Mouse (Mus musculus): Measurements from ENCODE around the gene Rasgef1b.

Rasgef1b gene

DNA sequence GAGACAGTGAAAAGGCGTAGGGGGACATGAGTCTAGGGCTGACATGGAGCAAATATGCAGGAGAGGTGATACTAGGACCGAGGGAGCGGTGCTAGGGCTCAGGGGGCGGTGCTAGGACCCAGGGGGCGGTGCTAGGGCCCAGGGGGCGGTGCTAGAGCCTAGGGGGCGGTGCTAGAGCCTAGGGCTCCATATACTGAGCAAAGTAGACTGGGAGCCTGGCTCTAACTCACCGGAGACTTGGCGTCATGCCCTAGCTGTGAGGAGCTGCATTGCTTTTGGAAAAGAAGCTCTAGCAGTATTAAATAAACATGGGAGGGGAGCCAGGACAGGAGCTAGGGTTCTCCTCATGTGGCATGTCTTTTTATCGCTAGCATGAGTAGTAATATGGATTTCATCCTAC, 75.9 kb downstream of the Rasgef1b start:
- H3K27me3 ChIP-seq (ENCODE audit: control insufficient read depth, insufficient read depth, low read length, poor library complexity, severe bottlenecking): no peaks in the 10 kb centered on the region
- H3K36me3 ChIP-seq (ENCODE audit: control insufficient read depth, insufficient read depth, low read length, poor library complexity, severe bottlenecking): no peaks in the 10 kb centered on the region
- DNase-seq (ENCODE audit: low read depth, low spot score): no peak

DNA sequence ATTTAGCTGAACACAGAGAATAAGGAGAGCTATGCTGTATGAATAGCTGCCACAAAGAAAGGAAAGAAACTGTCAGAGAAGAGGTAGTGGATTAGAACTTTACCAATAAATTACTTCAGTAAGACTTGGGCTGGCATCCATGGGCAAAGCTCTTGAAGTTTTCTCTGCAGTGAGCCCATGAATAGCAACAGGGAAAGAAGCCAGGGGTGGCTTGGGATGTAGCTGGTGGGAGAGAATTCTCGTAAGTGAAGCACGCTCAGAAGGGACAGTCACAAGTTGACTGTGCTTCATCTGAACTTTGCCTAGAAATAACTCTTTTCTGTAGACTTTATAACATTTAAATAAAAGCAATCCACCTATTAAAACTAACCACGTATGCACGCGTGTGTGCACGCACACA, 87.5 kb downstream of the Rasgef1b start:
- H3K27me3 ChIP-seq (ENCODE audit: control insufficient read depth, insufficient read depth, low read length, poor library complexity, severe bottlenecking): no peaks in the 10 kb centered on the region; the same call in 1 of the 2 replicates
- DNase-seq (ENCODE audit: low read depth, low spot score): no peak
- H3K36me3 ChIP-seq (ENCODE audit: control insufficient read depth, insufficient read depth, low read length, poor library complexity, severe bottlenecking): no peaks in the 10 kb centered on the region

DNA sequence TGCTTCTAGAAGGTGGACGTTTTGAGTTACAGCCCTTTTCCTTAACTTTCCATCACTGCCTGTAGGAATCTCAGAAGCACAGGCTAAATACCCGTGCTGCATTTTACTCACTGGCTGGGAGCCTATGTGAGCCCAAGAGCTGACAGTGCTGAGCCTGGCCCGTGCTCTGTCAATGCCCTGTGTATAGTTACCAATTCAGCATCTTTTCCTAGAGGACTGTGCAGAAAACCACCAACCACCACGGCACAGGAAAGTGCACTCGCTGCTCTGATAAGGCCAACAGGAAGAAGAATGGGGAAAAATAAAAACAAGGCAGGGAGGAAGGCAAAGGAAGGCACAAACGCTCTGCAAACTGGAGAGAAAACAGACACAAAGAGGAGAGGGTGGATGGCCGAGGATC, 92.3 kb downstream of the Rasgef1b start:
- Histone ChIP-seq H3K36me3 (ENCODE audit: control insufficient read depth, insufficient read depth, low read length, poor library complexity, severe bottlenecking) (no peaks in the 10 kb centered on the region), H3K27me3 (ENCODE audit: control insufficient read depth, insufficient read depth, low read length, poor library complexity, severe bottlenecking) (no peaks in the 10 kb centered on the region; the same call in 1 of the 2 replicates)
- DNase-seq (ENCODE audit: low read depth, low spot score): no peak

DNA sequence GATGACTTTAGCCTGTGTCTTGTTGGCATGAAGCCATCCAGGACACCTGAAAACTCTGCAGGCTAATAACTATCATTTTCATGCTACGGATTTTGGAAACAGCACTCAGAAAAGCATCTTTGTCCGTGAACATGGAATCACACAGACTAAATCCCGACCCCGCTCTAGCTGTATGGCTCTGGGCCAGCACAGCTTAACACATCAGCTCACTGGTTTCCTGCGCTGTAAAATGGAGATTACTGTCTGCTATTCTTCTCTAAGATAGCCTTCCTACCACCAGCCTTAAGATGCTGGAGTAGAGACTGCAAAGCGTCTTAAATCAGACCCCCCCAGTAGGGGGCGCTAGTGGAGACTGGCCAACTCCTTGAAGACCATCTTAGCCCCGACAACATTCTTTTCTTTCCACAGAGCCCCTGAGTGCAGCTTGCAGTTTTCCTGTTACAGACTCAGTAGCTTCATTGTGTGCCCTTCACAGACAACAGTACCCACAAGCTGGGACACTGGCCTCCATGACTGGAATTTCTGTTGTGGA, 94.8 kb downstream of the Rasgef1b start:
- H3K27me3 ChIP-seq (ENCODE audit: control insufficient read depth, insufficient read depth, low read length, poor library complexity, severe bottlenecking): no peaks in the 10 kb centered on the region
- peak; percentile 24 for DNase-seq (ENCODE audit: low read depth, low spot score)
- H3K36me3 ChIP-seq (ENCODE audit: control insufficient read depth, insufficient read depth, low read length, poor library complexity, severe bottlenecking): no peaks in the 10 kb centered on the region

DNA sequence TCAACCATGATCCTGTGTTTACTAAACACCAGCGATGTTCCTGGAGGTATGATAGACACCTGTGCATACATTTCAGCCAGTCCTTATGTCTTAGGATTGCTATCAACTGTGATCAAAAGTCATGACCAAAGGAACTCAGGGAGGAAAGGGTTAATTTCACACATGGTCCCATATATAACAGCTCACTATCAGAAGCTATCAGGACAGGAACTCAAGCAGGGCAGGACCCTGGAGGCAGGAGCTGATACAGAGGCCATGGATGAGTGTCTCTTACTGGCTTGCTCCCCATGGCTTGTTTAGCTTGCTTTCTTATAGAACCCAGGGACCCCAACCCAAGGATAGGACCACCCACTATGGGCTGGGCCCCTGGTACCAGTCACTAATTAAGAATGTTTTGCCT, 95.3 kb downstream of the Rasgef1b start:
- Histone ChIP-seq H3K36me3 (ENCODE audit: control insufficient read depth, insufficient read depth, low read length, poor library complexity, severe bottlenecking) (no peaks in the 10 kb centered on the region), H3K27me3 (ENCODE audit: control insufficient read depth, insufficient read depth, low read length, poor library complexity, severe bottlenecking) (no peaks in the 10 kb centered on the region)
- DNase-seq (ENCODE audit: low read depth, low spot score): no peak

DNA sequence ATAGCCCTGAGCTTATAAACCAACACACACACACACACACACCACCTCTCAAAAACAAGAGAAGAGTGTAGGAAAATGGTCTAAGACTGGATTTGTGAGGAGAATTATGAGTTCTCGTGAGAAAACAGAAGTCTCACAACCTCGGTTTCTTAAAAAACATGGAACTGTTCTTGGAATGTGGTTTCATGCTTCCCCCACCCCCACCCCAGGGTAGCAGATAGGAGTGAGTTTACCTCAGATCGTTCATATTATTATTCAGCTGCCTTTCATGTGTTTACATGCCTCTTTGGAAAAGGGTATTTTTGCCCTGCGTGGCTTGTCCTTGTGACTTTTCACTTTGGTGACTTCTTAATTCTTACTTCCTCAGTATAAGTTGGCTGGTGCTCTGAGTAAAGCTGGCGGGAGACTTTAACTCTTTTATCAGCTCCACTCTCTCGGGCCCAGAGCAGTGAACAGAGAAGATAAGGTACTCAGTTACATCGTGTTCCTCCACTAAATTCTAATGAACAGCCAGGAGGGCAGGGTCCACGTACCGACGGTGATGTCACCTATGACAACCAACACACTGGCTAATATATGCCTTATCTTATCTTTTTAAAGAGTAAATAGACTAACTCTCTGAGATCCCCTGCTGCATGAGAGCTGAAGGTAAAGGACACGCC, 96.1 kb downstream of the Rasgef1b start:
- H3K36me3 ChIP-seq (ENCODE audit: control insufficient read depth, insufficient read depth, low read length, poor library complexity, severe bottlenecking): no peaks in the 10 kb centered on the region
- H3K27me3 ChIP-seq (ENCODE audit: control insufficient read depth, insufficient read depth, low read length, poor library complexity, severe bottlenecking): no peaks in the 10 kb centered on the region
- no peak for DNase-seq (ENCODE audit: low read depth, low spot score)

DNA sequence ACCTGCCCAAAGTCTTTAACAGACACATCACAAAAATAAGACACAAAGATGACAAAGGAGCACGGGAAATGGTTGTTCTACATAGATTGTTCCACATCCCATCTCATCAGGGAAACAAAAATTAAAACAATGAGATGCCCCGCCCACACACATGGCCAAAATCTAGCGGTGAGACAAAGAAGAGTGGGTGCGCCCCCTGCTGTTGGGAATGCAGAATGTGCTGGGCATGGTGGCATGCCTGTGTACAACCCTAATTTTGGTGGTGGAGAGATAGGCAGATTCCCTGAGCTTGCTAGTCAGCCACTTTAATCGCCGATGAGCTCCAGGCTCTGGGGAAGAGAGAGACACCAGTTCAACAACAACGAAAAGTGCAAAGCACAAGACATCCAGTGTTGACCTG, 98.8 kb downstream of the Rasgef1b start:
- H3K36me3 ChIP-seq (ENCODE audit: control insufficient read depth, insufficient read depth, low read length, poor library complexity, severe bottlenecking): no peaks in the 10 kb centered on the region
- DNase-seq (ENCODE audit: low read depth, low spot score): peak; percentile 78
- no peaks in the 10 kb centered on the region for H3K27me3 ChIP-seq (ENCODE audit: control insufficient read depth, insufficient read depth, low read length, poor library complexity, severe bottlenecking)

DNA sequence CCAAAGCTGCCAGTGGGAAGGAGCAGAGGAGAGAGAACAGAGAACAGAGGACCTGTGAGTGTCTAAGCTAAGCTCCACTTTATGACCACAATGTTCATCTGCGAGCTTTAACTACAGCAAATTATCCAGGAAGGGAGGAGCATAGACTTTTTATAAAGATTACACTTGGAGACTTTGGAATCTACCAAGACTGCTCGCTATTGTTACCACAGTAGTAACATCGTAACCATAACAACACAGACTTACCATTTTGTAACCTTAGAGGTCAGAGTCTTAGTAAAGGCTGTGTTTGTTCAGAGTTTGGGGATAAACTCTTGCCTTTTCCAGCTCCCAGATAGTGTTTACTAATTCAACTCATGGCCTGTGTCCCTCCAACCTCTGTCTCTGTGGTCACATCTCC, 103.3 kb downstream of the Rasgef1b start:
- no peaks in the 10 kb centered on the region for H3K27me3 ChIP-seq (ENCODE audit: control insufficient read depth, insufficient read depth, low read length, poor library complexity, severe bottlenecking)
- H3K36me3 ChIP-seq (ENCODE audit: control insufficient read depth, insufficient read depth, low read length, poor library complexity, severe bottlenecking): no peaks in the 10 kb centered on the region
- no peak for DNase-seq (ENCODE audit: low read depth, low spot score)

DNA sequence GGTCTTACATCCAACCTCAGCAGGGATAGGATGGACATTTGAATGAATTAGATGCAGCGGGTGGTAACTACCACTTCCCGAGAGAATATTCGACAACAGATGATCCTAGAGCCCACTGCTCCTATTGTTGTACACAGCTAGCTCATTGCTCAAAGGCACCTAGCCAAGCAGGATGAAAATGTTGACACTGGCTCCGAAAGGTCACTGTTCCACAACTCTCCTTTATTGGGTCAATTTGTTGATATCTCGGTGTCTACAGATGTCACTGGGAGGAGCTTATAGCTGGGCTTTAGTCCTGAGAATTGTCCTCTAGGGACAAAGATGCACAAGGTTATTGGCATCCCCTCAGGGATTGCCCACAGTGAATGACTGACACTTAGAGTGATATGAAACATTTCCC, 108.1 kb downstream of the Rasgef1b start:
- no peak for DNase-seq (ENCODE audit: low read depth, low spot score)
- H3K36me3 ChIP-seq (ENCODE audit: control insufficient read depth, insufficient read depth, low read length, poor library complexity, severe bottlenecking): no peaks in the 10 kb centered on the region
- no peaks in the 10 kb centered on the region for H3K27me3 ChIP-seq (ENCODE audit: control insufficient read depth, insufficient read depth, low read length, poor library complexity, severe bottlenecking)

DNA sequence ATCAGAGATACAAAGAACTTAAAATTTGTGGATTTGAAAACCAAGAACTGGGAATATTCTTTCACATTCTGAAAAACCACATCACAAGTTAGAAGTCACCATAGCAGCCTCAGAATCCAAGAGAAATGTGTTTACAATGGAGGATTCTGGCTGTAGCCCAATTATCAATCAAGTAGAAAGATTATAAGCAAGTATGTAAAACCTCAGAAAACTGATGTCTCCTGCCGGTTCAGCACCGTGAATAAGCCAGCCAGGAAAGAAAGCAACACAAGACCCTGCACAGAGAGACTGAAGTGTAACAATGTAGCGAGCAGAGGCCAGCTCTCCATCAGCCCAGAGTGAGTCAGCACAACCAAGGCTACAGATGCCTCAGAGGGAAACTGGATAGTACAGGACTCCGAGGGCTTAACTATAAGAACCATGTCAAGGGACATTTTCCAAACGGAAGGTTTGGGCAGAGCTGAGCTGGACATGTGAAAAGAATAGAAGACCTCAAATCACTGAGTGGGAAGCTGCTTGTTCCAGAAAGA, 111.5 kb downstream of the Rasgef1b start:
- DNase-seq (ENCODE audit: low read depth, low spot score): no peak
- Histone ChIP-seq H3K27me3 (ENCODE audit: control insufficient read depth, insufficient read depth, low read length, poor library complexity, severe bottlenecking) (no peaks in the 10 kb centered on the region), H3K36me3 (ENCODE audit: control insufficient read depth, insufficient read depth, low read length, poor library complexity, severe bottlenecking) (no peaks in the 10 kb centered on the region)

DNA sequence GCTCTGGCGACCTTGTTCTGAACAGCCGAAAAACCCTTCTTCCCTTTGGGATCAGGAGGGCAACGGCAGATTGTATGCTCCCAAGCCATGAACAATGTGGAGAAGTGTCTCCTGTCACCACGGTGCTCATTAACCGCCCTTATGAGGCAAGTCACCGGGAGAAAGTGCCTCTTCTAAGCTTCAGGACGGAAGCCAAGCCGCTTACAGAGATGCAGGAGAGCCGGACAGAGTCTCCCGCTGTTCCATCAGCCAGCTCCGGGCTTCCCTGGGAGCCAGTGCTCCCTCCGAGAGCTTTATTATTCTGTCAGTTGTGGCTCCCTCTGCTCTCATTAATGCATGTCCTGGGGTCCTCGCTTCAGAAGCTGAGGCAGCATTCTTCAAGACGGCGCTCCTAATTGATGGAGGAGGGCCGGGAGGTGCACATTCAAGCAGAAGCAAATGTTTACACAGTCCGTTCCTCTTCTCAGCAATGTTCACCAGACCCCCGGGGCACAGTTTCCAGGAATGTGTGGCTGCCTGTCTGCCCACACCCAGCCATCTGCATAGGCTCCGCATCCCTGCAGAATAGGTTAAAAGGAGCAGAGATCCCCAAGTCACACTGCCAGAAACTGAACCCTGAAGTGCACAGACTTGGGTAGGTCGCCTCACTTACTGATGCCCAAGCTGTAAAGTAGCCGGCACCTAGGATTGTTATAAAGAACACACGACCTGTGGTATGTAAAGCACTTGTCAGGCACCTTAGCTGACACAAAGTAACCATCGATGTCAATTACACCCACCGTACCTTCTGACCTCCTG, 115.3 kb downstream of the Rasgef1b start:
- no peak for DNase-seq (ENCODE audit: low read depth, low spot score)

DNA sequence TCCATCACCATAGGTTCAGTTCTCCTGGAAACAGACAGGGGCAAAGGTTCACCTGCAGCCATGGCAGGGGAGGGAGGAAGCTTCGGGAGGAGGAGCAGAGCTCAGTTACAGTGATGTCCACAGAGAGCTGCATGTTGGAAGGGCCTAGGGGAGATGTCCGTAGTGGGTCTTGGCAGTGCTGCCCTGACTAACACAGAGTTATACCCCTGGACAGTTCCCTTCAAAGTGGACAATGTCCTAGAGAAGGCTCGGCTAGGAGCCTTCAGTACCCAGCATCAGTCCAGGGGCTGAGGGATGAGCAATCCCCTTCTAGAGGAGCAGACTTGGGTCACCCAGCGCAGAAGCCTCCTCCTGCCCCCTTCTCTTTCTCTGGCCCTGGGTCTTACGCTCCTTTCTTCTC, 121.3 kb downstream of the Rasgef1b start:
- peaks cover 1% of the 10 kb centered on the region; the same call in 1 of the 2 replicates for H3K27me3 ChIP-seq (ENCODE audit: control insufficient read depth, insufficient read depth, low read length, poor library complexity, severe bottlenecking)
- H3K36me3 ChIP-seq (ENCODE audit: control insufficient read depth, insufficient read depth, low read length, poor library complexity, severe bottlenecking): no peaks in the 10 kb centered on the region
- DNase-seq (ENCODE audit: low read depth, low spot score): no peak

More for the DNA sequence above, 115.3 kb downstream of the Rasgef1b start:
- H3K27me3 ChIP-seq (ENCODE audit: control insufficient read depth, insufficient read depth, low read length, poor library complexity, severe bottlenecking): peaks cover 1% of the 10 kb centered on the region; the same call in 1 of the 2 replicates
- H3K36me3 ChIP-seq (ENCODE audit: control insufficient read depth, insufficient read depth, low read length, poor library complexity, severe bottlenecking): no peaks in the 10 kb centered on the region

DNA sequence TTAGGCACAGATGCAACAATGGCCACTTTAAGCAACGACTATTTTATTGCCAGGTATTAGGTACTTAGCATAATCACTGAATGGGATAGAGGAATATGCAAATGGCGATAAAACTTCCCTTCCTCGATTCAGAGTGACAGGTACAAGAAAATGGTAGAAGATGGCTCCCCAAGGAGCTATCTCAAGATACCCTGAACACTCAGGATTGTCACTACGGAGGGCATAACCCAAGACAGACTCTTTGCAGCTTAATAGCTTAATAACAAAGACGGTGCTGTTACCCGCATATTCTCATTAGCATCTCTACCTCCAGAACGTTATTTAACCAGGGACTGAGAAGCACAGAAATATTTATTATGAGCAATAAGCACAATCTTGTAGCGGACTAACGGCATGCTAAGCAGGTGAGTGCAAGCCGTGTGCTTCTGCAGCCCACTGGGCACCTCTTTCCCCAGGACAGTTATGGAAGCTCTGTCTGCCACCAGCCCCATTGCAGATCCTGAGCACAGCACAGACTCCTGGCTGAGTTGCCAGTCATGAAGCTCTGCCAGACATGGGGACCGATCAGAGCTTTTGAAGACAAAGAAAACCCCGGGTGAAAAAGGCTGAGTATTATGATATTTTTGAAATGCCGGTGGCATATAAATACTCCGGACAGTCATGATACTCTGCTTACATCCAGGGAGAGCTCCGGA, 122.6 kb downstream of the Rasgef1b start:
- no peaks in the 10 kb centered on the region; the same call in 1 of the 2 replicates for H3K27me3 ChIP-seq (ENCODE audit: control insufficient read depth, insufficient read depth, low read length, poor library complexity, severe bottlenecking)
- no peak for DNase-seq (ENCODE audit: low read depth, low spot score)
- no peaks in the 10 kb centered on the region for H3K36me3 ChIP-seq (ENCODE audit: control insufficient read depth, insufficient read depth, low read length, poor library complexity, severe bottlenecking)

DNA sequence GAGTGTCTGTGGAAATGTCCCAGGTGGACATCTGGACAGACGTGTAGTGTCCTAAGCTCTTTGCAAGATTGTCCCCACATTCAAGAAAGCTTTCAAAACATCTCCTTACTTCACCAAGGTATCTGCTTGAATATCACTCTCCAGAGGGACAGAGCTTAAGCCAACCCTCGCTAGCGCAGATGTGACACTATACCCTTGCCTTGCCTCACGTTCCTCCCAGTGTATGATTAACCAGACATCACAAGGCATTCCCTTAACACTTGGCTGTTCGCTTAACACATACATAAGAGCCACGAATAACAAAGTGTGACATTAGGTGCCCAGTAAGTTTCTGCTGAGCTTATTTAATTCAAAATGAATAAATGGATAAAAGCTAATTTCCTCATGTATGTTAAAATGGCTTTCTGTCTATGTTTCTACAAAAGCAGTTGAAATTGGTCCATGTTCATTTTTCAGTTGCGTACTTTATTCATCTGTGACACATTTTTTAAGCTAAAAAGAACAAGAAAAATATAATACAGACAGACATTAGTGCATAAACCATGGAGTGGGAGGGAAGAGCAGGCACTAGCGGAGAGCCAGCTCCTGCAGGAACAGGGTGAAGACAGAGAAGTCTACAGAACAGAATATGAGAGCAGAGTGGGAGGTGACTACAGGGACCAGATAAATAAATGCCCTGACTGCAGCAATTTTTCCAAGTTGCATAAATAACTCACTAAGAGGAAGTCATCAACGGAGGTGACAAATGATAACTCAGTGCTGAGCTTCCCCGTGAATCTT, 126.4 kb downstream of the Rasgef1b start:
- Histone ChIP-seq H3K27me3 (ENCODE audit: control insufficient read depth, insufficient read depth, low read length, poor library complexity, severe bottlenecking) (no peaks in the 10 kb centered on the region), H3K36me3 (ENCODE audit: control insufficient read depth, insufficient read depth, low read length, poor library complexity, severe bottlenecking) (no peaks in the 10 kb centered on the region)
- no peak for DNase-seq (ENCODE audit: low read depth, low spot score)

Measured in splenic B cell, adult 2 months (primary cell).